Mouse (Mus musculus): ENCODE measurements around the gene Abcb11.
"Not testable (repeated sequence)": the region's sequence is repeated elsewhere in the genome, so short reads cannot be mapped to it uniquely, and the experiment has no call there.

The Abcb11 gene

DNA sequence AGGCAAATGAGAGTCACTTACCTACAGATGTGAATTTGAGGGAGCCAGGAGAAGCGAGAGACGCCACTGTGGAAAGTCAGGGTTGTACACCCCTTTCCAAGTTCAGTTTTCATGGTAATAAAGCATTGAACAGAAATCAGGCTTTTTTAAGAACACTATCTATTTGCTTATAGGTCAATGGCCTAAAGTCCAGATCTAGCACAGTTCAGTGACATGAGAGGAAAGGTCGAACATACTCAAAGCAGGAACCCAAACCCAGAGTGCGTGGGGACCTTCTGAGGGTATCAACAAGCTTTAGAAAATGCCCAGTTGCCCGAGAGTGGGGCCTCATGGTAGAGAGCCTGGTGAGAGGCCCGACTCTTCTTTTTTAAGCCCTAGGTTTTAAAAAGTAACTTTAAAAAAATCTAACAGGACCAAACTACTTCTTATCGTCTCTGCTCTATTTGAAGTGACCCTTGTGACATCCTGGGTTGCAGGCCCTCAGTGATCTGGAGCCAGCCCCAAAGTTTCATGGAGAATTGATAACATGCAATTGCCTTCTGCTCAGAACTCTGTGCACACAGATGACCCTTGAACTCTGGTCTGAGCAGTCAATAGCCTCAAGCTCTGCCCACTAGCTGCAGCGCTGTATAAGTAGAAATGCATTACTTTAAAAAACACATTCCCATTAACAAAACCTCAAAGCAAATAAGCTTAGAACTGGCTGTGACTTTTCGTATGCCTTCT is at the start of gene Abcb11:
TSS of gene Abcb11 (minus strand) at position 121 of the 726 bp plus-strand sequence.
- DNase-seq, result no peak

DNA sequence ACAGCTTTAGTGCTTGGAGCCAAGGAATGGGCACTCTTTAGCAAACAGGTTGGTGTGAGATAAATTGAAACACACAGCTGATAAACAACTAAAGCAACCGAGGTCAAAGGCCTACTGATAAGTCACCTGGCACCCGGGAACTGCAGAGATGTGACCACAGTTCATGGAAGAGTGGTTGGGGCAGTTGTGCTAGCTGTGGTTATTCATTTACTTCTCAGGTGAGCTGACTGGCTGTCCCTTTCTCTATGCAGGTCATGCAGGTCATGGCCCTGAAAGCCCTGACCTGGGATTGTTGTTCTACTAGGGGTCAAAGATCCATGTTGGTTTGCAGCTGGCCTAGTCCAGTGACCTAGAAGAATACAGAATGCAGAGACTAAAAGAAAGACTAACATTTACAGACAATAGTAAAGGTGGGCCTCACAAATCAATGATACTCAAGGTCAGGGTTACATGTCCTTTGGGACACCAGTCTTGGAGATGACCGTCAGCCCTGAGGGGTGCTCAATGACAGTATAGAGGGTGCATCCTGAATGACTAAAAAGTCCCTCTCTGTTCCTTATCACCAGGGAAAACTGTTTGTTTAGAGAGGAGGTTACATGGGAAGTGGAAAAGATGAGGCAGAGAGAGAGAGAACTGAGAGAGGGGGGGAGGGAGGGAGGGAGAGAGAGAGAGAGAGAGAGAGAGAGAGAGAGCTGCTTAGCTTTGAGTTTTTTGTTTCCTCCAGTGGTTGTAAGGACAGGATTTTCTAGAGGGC is 43.9 kb upstream of the Abcb11 start:
- DNase-seq, result no peak

DNA sequence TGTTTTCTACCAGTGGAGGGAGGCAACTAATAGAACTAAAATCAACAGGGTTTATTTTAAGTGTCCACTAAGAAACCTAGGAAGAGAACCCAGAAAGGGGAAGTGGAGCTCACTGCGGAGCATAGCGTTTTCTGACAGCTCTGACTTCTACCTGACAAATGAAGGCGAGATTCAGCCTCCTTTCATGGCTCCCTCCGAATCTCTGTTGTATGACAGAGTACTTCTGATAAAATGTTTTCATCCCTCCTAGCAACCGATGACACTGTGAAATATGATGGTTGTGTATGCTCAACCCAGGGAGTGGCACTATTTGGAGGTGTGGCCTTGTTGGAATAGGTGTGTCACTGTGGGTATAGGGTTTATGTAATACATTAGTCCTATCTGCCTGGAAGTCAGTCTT is 40.4 kb upstream of the Abcb11 start:
- no peak for DNase-seq

DNA sequence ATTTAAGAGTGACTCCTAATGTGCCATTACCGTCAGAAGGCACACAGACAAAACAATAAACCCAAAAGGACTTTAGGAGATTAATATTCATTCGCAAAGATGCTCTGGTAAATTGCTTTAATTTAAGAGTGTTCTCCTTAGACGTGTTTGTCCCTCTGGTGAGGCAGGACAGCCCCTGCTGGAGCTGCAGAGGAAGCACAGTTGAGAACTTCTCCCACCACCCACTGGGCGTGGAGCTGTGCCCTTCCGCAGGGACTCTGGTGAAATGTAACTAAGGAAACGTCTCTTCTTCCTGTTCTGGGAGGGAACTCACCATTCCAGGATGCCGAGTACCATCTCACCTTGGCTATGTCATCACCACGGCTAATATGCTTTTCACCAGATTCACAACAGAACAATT is 39.3 kb upstream of the Abcb11 start:
- DNase-seq, result peak; percentile 24

DNA sequence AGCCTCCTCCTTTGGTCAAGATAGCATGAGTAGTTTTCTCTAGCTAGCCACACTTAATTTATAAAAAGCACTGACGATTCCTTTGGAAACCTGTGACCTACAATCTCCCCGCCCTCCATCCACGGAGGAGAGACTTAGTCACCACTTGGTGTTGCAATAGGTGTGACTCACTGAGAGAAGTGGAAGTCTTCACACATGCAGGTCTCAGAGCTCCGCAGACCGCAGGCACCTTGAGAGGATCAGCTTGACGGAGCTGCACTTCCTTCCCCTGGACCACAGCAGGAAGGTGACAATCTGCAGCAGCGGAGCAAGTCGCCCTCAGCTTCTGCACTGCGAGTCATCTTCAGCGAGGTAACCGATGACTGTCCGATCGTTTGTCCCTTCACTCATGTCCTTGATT is 37.9 kb upstream of the Abcb11 start, which contains the start of gene Dhrs9:
TSS of gene Dhrs9 (plus strand) at position 165 of the 400 bp plus-strand sequence.
- DNase-seq, result no peak

DNA sequence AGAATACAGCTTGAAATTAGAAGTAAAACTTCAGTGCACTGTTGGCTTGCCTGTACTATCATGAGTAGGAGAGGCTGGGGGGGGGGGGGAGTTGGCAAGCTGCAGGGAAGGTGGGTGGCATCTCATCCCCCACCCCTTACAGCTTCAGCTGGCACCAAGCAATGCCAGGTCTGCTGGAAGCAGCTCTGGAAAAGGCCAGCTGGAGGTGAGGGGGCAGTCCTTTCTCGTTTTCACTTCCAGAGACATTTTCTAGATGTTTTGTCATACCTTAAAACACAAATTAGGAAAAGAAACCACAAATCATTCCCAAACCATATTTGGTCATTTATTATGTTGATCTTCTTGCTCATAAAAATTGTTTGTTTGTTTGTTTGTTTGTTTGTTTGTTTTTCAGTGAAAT is 37.4 kb upstream of the Abcb11 start:
- no peak for DNase-seq

DNA sequence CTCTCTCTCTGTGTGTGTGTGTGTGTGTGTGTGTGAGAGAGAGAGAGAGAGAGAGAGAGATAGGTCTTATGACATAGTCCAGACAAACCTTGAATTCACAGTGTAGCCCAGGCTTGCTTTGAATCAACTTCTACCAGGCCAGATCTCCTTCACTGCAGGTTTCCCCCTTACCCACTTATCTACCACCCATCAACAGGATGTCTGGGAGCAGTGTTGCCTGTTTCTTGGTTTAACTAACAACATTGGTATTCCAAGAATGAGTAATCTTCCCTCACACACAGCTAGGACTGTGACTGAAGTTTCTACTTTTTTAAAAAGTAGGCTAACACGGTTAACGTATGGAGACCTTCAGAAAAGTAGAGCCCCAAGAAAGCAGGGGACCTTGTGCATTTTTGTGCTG is 34.4 kb upstream of the Abcb11 start:
- no peak for DNase-seq

DNA sequence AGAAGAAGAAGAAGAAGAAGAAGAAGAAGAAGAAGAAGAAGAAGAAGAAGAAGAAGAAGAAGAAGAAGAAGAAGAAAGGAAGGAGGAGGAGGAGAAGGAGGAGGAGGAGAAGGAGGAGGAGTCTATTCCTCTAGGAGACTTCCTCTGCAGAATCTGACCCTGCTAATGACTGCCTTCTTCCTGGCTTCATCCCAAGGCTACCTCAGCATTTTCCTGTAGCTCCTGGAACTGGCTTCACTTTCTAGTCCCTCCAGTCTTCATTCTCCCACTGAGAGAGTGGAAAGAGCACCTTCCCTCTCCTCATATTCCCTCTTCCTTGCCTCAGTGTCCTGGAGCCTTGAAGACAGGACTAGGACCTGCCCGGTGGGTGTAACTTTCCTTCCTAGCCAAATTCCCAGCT is 22.9 kb upstream of the Abcb11 start:
- no peak for DNase-seq

DNA sequence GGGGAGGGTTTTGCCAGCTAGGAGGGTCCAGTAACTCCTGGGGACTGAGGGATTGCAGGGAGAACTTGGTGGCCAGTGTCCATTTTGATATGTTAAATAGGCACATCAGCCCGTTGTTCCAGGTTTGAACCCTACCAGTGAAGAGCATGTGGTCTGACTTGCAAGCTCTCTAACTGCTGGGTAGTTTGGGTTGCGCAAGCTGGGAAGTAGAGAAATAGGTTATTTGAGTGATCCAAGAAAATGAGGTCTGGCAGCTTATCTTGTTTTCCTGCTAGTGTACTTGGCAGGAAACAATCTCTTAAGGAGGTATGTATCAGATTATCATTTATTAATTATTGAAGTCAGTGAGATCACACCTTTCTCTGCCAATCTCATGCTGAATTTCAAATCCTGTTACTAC is 22.4 kb upstream of the Abcb11 start:
- DNase-seq, result no peak

DNA sequence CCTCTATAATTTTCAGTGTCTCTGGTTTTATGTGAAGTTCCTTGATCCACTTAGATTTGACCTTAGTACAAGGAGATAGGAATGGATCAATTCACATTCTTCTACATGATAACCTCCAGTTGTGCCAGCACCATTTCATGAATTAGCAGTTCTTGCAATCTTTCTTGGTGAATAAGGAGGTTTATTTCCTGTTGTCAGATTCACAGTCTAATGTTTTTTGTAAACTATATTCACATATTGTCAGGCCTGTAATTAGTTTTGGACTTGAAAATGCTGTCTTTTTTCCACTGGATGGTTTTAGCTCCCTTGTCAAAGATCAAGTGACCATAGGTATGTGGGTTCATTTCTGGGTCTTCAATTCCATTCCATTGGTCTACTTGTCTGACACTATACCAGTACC is 13.0 kb upstream of the Abcb11 start:
- DNase-seq, result not testable (repeated sequence)

DNA sequence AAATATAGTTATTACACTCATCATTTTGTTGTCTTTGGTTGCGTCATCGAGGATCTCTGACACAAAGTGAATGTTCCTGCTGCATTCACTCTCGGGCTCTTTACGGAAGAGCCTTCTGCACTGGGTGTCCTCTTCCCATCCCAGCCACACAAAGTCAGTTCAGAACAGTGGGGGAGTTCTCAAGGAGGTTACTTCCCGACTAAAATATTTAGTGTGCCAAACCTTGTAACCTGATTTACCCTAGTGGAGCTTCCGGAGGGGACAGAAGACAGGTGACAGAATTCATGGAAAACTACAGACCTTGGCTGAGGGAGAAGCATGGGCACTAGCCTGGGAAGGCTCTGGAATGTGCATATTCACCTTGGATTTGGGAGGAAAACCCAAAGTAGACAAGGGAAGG is 910 bp downstream of the Abcb11 start:
- DNase-seq, result no peak

DNA sequence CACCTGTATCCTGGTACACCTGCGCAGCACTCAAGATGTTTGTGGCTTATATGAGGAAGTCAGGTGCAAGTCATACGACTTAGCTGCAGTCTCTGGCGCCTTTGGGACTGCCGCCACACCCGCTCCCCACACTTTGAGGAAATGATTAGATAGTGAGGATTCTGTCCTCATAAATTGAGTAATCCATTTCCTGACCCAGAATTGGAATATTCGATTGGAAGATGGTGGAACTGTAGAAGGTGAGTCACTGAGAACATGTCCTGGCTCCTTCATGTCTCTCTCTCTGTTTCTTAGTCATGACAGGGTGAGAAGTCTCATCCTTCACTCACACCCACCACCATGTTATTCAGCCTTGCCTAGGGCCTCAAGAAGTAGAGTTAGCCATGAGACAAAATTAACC is 10.9 kb downstream of the Abcb11 start:
- DNase-seq, result not testable (repeated sequence)

DNA sequence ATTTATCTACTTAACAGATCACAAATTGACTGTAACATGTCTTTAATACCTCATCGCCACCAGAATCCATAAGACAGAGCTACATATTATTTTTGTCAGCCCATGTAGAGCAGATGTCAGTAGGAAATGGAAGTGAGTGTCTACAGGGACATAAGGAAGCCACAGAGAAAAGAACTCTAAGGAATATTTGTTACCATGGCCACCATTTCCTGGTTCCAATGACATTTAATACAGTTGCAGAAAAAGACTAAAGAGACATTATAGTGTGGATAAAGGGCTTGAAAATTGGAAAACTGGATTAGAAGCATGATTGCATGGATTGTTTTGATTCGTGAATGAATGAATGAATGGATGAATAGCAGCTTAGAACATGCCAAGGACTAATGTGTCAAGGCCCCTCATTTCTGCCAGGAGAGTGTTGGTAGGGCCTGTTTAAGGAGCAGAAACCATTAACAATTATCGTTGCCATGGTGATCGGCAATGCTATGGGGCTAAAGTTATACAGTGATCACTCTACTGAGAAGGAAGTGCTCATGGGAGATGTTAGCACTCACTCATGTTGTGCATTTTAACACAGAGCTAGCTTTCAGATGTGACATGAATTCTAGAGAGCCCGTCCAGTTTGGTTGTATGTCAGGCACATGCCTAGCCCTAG is 13.8 kb downstream of the Abcb11 start:
- DNase-seq, result no peak

DNA sequence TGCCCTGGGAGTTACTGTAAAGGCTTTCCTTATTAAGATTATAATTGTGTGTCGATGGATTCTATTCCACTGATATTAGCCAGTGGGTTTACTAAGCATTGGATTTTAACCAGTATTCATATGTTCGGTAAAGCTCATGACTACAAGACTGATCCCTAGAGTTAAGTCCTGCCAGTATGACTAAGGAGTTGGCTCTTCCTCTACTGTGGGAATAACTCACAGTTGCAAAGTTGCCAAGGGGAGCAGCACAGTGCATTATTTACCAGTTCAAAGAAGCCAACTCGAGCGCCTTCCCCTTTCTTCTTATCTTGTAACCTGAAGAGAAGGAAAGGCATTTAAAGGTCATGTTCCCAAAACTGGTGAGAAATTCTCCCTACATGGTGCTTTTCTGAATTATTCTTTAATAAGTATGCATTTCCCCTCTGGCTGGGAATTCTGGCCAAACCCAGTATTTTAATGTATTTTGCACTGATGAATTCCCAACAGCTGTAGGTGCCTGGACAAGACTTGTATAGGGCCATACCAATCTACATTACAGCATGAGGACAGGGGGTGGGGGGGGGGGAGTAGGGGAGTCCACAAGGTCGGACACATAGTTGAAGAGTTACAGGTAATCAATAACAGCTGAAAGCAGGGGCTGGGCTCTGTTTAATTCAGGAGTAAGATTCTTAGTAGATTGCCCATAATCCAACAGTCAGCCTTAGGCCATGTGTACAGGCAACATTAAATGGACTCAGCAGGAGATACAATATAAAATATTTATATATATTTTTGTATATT is 17.3 kb downstream of the Abcb11 start:
- DNase-seq, result no peak

DNA sequence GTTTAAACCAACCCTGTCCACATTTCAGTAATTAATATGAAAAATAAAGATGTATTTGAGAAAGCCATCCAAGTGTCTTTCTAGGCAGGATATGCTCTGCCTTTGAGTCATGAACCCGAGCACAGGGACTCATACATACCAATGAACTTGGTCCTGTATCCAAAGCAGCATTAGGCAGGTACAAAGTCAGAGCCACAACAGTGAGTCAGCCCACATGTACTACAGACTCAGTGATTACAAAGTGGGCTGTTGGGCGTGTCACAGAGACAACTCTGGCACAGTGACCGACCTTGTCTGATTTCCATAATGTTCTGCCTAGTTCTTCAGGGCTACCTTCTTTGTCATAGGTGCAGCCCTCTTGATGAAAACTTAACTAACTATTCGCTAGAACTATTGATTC is 19.4 kb downstream of the Abcb11 start:
- no peak for DNase-seq

DNA sequence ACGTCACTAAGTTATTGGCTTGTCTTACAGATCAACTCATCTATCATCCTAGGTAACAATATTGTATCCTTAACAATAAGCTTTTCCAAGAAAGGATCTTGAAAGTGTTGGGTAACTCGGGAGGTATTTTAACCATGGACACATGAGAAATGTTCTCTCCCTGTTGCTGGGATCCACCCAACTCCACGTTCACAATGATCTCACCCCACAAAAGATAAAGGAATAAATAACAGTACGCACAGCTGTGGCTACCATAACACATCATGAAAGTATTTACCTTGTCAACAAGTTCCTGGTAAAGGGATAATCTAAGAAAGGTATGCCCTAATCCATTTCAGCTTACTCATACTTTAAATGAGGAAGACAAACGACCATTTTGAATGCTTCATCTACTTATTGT is 21.0 kb downstream of the Abcb11 start:
- DNase-seq, result no peak

DNA sequence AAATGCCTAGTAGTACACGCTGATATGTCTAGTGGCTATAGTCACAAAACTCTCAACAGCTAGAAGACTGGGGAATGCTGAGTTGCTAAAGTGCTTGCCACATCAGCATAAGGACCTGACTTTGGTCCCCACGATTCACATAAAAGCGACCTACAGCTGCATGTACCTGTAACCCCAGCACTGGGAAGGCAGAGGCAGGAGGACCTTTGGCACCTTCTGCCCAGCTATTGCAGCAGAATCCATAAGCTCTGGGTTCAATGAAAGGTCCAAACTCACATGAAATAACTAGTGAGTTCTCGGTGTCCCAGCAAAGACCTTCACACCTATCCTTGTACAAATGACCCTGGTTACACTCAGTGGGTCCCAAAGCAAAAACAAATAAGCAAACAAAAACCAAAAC is 31.1 kb downstream of the Abcb11 start:
- no peak for DNase-seq

DNA sequence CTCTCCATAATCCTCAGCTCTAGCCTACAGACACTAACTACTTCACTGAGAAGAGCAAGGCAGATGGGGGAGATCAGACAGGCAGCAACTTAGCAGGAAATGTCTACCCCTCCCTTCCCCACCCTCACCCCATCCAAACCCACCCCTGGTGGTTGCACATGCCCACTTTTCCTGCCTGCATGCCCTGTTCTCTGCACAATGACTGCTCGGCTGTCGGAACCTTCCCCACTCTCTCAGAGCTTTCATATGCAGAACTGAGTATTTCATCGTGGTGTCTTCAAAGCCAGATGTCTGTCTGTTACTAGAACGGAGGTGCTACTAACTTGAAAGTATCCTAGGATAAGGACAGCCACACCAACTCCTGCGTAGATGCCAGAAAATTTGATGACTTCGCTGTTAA is 34.3 kb downstream of the Abcb11 start:
- no peak for DNase-seq

DNA sequence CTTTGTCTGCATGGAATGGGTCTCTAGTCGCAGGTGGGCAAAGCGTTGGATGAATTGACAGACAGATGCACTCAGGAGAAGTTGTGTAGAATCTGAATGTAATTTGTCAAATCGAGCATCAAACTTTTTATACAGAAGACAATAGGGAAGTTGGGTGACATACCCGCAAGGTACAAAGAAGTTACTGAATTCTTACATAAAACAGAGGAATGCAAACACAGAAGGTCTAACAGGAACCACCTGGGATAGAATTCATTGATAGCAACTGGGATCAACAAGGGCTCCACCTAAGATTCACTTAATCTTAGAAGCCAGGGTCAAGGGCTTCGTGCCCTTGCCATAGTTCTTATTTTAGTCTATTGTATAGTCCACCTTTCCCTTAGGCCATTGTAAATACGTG is 41.8 kb downstream of the Abcb11 start:
- not testable (repeated sequence) for DNase-seq

DNA sequence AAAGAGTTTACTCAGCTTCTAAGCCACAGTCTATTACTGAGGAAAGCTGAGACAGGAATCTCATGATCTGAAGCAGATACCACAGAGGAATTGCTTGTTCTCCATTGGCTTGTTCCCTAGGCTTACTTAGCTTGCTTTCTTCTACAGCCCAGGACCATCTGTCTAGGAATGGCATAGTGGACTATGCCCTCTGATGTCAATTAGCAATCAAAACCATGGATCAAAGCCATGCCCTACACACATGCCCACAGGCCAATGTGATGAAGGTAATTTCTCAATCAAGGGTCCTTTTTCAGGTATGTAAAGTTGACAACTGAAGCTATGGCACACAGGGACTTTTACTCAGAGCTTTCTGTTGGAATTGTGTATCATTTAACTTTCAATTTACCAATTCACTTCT is 47.9 kb downstream of the Abcb11 start:
- no peak for DNase-seq

DNA sequence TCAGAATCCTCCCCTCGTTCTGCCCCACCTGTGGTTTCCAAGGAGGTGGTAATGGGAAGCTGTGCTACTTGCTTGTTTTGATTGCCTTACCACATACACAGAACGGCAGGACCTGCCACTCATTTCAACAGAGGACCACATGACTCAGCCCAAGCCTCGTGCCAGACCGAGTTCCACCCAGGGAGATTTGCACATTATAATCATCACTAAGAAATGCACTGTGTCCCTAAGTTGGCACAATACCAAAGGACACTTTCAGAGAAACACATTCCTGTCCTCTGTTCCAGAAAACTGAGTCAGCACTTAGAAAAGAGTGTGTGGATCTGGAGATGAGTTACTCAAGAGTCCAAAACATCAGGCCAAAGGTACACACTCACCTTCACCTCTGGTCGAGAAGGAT is 53.4 kb downstream of the Abcb11 start:
- DNase-seq, result no peak

DNA sequence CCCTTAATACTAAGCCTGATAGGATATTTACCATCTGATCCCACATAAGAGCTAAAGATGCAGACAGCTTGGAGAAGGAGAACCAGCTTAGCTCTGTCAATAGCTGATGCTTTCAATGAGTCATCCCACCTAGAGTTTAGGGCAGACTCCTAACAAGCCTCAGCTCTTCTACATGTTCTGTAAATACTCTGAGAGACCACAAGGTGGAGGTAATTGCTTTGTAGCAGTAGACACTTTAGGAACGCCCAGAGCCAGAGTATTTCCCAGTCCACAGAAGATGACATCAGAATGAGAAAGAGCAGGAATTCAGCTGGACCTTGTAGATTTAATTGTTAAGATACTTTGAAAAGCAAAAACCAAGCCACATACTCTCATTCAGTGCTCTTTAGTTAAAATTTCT is 66.5 kb downstream of the Abcb11 start:
- DNase-seq, result peak; percentile 72

DNA sequence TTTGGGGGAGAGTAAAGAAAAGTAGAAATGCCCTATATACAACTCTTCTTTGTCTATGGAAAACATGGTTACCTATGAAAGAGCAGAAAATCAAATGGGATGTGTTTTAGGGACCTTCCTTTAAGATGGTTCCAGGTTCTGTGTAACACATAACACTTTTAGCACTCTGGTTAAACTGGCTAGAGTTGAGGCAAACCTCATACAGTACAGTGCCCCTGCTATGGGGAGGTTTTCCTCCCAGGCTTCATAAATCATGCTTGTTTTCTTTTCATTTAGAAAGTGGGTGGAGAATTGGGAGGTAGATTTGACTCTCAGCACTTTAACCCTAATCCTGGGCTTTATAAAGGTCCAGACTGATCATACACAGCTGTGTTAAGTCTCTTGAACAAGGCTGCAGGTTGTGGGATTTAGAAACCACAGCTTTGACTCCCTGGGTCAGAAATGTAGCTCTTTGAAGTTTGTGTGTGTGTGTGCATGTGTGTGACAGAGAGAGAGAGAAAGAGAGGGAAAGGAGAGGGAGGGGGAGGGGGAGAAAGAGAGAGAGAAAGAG is 78.3 kb downstream of the Abcb11 start:
- no peak for DNase-seq
